Mouse (Mus musculus): ENCODE data around the gene Slc8a2. TPM values are rescaled to one million over a fixed set of nuclear protein-coding genes. Genes with fewer than 3 reads are reported as not detected.

Slc8a2 gene
- polyA plus RNA-seq, 1 experiment from 2014 or later: 0.88 TPM

GRCm38 (mm10) chr7:16104611-16105388 is 24.8 kb upstream of the Slc8a2 start:
- H3K9me3 ChIP-seq: no peaks in the 10 kb centered on the region
- ATAC-seq (replicated peaks): no peak
- H3K4me3 ChIP-seq: no peak overlapping the region
- peaks cover 21% of the 10 kb centered on the region for H3K4me1 ChIP-seq
- 90% methylated on average over 7 of the region's 7 CpGs for WGBS
- no peak overlapping the region for H3K9ac ChIP-seq
- peaks cover under 1% of the 10 kb centered on the region; the same call in 1 of the 2 replicates for H3K36me3 ChIP-seq (replicated peaks)
- no peaks in the 10 kb centered on the region for H3K27me3 ChIP-seq (replicated peaks)
- no peak overlapping the region for H3K27ac ChIP-seq
- no peak overlapping the region for H3K4me2 ChIP-seq

DNA sequence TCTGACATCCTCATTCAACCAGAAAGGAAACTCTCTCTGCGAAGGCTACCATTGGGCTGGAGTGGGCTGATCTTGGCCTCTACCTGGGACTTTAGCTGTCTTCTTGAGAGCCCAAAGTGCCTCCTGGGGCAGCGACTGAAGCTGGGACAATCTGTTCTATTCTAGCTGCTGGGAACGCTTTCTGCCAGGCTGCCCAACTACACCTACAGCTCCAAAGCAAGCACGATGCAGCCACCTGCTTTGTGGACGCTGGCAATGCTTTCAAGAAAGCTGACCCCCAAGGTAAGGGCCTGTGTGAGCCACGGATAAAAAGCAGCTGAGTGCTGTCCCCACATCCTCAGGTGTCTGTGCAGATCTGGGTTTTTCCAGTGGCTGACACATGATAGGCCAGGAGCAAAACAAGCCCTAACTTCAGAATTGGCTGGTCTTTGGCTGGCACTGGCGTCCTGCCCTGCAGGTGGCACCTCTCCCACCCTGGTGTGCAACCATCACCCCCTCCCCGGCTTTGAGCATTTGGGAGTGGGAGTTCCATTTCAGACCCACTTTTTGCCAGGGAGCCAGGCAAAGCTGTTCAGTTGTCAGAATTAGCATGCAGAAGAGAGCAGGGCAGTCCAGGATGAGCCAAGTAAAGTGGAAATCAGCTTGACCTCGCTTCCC is 20.6 kb upstream of the Slc8a2 start:
- Histone ChIP-seq H3K4me2 (no peak overlapping the region), H3K9me3 (no peaks in the 10 kb centered on the region), H3K27me3 (replicated peaks) (no peaks in the 10 kb centered on the region), H3K9ac (no peak overlapping the region), H3K4me1 (no peaks in the 10 kb centered on the region), H3K27ac (no peak overlapping the region), H3K36me3 (replicated peaks) (peaks cover 31% of the 10 kb centered on the region), H3K4me3 (no peak overlapping the region)
- 94% methylated on average over 9 of the region's 9 CpGs for WGBS
- no peak for ATAC-seq (replicated peaks)

GRCm38 (mm10) chr7:16110158-16110557 is 19.5 kb upstream of the Slc8a2 start:
- H3K4me3 ChIP-seq: no peak overlapping the region
- no peak overlapping the region for H3K4me2 ChIP-seq
- H3K27ac ChIP-seq: no peak overlapping the region
- H3K9me3 ChIP-seq: no peaks in the 10 kb centered on the region
- H3K4me1 ChIP-seq: no peaks in the 10 kb centered on the region
- H3K9ac ChIP-seq: no peak overlapping the region
- H3K27me3 ChIP-seq (replicated peaks): no peaks in the 10 kb centered on the region
- ATAC-seq (replicated peaks): no peak
- 92% methylated on average over 8 of the region's 8 CpGs for WGBS
- peaks cover 41% of the 10 kb centered on the region for H3K36me3 ChIP-seq (replicated peaks)

- no peak overlapping the region for H3K4me3 ChIP-seq
- peaks cover 50% of the 10 kb centered on the region for H3K36me3 ChIP-seq (replicated peaks)
- H3K4me1 ChIP-seq: no peaks in the 10 kb centered on the region
- H3K27me3 ChIP-seq (replicated peaks): no peaks in the 10 kb centered on the region
- H3K9me3 ChIP-seq: no peaks in the 10 kb centered on the region
- no peak overlapping the region for H3K4me2 ChIP-seq
- ATAC-seq (replicated peaks): no peak
- no peak overlapping the region for H3K9ac ChIP-seq
- H3K27ac ChIP-seq: no peak overlapping the region
- WGBS: 93% methylated on average over 7 of the region's 7 CpGs
Measured at GRCm38 (mm10) chr7:16111284-16112090, 18.1 kb upstream of the Slc8a2 start.

- 98% methylated on average over 7 of the region's 7 CpGs for WGBS
- peaks cover 39% of the 10 kb centered on the region for H3K36me3 ChIP-seq (replicated peaks)
- H3K9ac ChIP-seq: no peak overlapping the region
Measured at GRCm38 (mm10) chr7:16116418-16116817, 13.2 kb upstream of the Slc8a2 start.

GRCm38 (mm10) chr7:16117100-16117499 is 12.5 kb upstream of the Slc8a2 start:
- no peaks in the 10 kb centered on the region for H3K27me3 ChIP-seq (replicated peaks)
- WGBS: 89% methylated on average over 3 of the region's 3 CpGs
- H3K9ac ChIP-seq: no peak overlapping the region
- no peaks in the 10 kb centered on the region for H3K9me3 ChIP-seq
- no peak overlapping the region for H3K4me2 ChIP-seq
- H3K4me1 ChIP-seq: peaks cover 15% of the 10 kb centered on the region
- H3K36me3 ChIP-seq (replicated peaks): peaks cover 37% of the 10 kb centered on the region
- no peak overlapping the region for H3K27ac ChIP-seq
- H3K4me3 ChIP-seq: no peak overlapping the region
- no peak for ATAC-seq (replicated peaks)

More at GRCm38 (mm10) chr7:16116418-16116817, 13.2 kb upstream of the Slc8a2 start:
- Histone ChIP-seq H3K9me3 (no peaks in the 10 kb centered on the region), H3K4me2 (no peak overlapping the region), H3K27me3 (replicated peaks) (no peaks in the 10 kb centered on the region), H3K4me1 (peaks cover 15% of the 10 kb centered on the region), H3K27ac (no peak overlapping the region), H3K4me3 (no peak overlapping the region)
- no peak for ATAC-seq (replicated peaks)

DNA sequence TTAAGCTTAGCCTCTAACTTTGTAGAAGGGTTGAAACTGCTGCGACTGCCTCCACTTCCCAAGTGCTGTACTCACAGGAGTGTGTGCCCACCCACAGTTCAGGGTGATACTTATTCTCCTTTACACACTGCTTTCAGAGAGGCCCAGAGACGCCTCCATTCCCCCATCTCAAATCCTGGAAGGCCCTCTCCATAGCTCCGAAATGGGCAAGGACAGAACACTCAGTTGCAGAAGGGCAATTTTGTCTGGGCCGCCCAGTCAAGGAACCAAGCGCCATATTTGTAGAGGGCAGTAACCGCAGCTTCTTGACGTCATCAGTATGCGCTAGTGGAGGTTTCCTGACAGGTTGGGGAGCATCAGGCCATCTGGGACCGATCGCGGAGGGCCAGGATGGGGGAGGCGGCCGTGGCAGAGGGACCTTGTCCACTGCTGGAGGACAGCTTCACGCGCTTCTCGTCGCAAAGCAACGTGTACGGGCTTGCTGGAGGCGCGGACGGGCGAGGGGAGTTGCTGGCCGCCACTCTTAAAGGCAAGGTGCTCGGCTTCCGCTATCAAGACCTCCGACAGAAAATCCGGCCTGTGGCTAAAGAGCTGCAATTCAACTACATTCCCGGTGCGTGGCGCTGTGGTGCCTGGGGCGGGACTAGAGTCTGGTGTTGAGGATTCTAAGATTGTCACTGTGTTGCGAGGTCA is 9.9 kb upstream of the Slc8a2 start, which contains the start of gene Kptn:
TSS of gene Kptn (plus strand) at position 327 of the 693 bp plus-strand sequence.
- Histone ChIP-seq H3K9me3 (no peaks in the 10 kb centered on the region), H3K4me2 (peak within 1 kb of the TSS; percentile 60), H3K9ac (peak within 1 kb of the TSS; percentile 88), H3K36me3 (replicated peaks) (peaks cover 20% of the 10 kb centered on the region), H3K4me1 (peaks cover 15% of the 10 kb centered on the region), H3K27ac (peak within 1 kb of the TSS; percentile 97), H3K27me3 (replicated peaks) (no peaks in the 10 kb centered on the region), H3K4me3 (peak within 1 kb of the TSS; percentile 84)
- ATAC-seq (replicated peaks): peak; percentile 87
- 1% methylated on average over 33 of the region's 33 CpGs for WGBS

- Histone ChIP-seq H3K36me3 (replicated peaks) (peaks cover 15% of the 10 kb centered on the region), H3K9ac (peak overlapping the region; percentile 88; the same call in 1 of the 2 replicates), H3K9me3 (no peaks in the 10 kb centered on the region), H3K27ac (peak overlapping the region; percentile 97; the same call in 1 of the 2 replicates), H3K4me3 (peak overlapping the region; percentile 84), H3K4me2 (peak overlapping the region; percentile 60), H3K4me1 (peaks cover 15% of the 10 kb centered on the region), H3K27me3 (replicated peaks) (no peaks in the 10 kb centered on the region)
- ATAC-seq (replicated peaks): peak; percentile 70; the same call in 1 of the 2 replicates
- 52% methylated on average over 9 of the region's 9 CpGs for WGBS
Measured at GRCm38 (mm10) chr7:16120262-16120600, 9.4 kb upstream of the Slc8a2 start.

DNA sequence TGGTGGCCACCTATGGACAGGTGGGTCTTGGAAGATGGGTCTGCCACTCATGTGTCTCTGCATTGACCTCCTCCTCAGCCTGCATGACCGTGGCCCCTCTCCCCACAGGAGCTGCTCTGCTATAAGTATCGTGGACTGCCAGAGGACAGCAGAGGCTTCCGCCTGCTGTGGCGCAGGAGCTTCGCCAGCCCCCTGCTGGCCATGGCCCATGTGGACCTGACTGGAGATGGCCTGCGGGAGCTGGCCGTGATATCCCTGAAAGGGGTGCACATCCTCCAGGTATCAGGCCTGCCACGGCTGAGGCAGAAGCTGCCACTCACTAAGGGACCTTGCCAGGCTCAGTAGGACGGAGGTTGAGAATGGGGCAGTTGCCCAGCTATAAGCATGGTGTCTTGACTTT is 3.8 kb upstream of the Slc8a2 start:
- ATAC-seq (replicated peaks): no peak
- no peak overlapping the region for H3K4me2 ChIP-seq
- H3K9ac ChIP-seq: no peak overlapping the region
- no peak overlapping the region for H3K4me3 ChIP-seq
- H3K9me3 ChIP-seq: no peaks in the 10 kb centered on the region
- H3K4me1 ChIP-seq: peaks cover 22% of the 10 kb centered on the region
- H3K27ac ChIP-seq: no peak overlapping the region
- 81% methylated on average over 9 of the region's 9 CpGs for WGBS
- 0 out of 2 replicates have a peak, but pooled peaks cover 9% of the 10 kb centered on the region for H3K36me3 ChIP-seq (replicated peaks)
- H3K27me3 ChIP-seq (replicated peaks): no peaks in the 10 kb centered on the region

DNA sequence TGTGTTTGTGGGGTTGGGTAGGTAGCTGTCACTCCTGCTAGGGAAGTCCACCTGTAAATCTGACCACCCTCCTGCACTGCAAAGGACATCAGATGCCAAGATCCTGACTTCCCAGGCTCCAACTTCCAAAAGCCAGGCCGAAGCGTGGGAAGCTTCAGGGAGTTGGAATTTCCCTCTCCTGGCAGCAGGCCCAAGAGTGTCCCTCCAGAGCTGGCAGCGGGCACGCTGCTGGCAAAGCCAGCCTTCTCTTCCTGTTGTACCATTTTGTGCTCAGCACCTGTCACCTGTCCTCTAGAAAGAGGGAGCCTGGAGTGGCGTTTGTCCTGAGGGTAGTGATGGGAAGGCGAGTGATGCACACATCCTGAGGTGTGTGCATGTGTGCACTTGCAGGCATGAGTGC is 1.3 kb upstream of the Slc8a2 start:
- Histone ChIP-seq H3K36me3 (replicated peaks) (0 out of 2 replicates have a peak, but pooled peaks cover 9% of the 10 kb centered on the region), H3K4me1 (peaks cover 46% of the 10 kb centered on the region), H3K9ac (no peak overlapping the region), H3K4me3 (no peak overlapping the region), H3K27me3 (replicated peaks) (no peaks in the 10 kb centered on the region), H3K9me3 (no peaks in the 10 kb centered on the region), H3K4me2 (no peak overlapping the region), H3K27ac (0 out of 2 replicates have a peak overlapping the region, but pooled peaks have one; percentile 80)
- ATAC-seq (replicated peaks): no peak
- WGBS: 78% methylated on average over 6 of the region's 6 CpGs

GRCm38 (mm10) chr7:16128899-16129298 is 727 bp upstream of the Slc8a2 start:
- Histone ChIP-seq H3K9me3 (no peaks in the 10 kb centered on the region), H3K4me3 (peak overlapping the region; percentile 64), H3K27ac (peak overlapping the region; percentile 80), H3K27me3 (replicated peaks) (no peaks in the 10 kb centered on the region), H3K4me2 (peak overlapping the region; percentile 73), H3K4me1 (peaks cover 52% of the 10 kb centered on the region), H3K9ac (peak overlapping the region; percentile 78), H3K36me3 (replicated peaks) (0 out of 2 replicates have a peak, but pooled peaks cover 9% of the 10 kb centered on the region)
- 67% methylated on average over 5 of the region's 5 CpGs for WGBS
- no peak for ATAC-seq (replicated peaks)
